Mouse (Mus musculus) midbrain, embryonic 14.5 days (tissue): ENCODE data around the gene Supv3l1. TPM values are rescaled to one million over a fixed set of nuclear protein-coding genes. Genes with fewer than 3 reads are reported as not detected.
A peak's percentile ranks its signal among the peaks of the same experiment; 100 is the strongest.

Source experiments
- ATAC-seq: fragments of 200-750 bp; cut with Nextera tagmentation; 2 replicates; pipeline ENCODE4 v1.8.0; 2017; ENCODE audit warnings: moderate number of reproducible peaks, moderate library complexity; ENCODE audit not compliant: low FRiP score, low TSS enrichment
- DNase-seq: peaks from one replicate; pipeline ENCODE4 v3.0.0-alpha.2; 2015
- H3K27ac ChIP-seq: fragments of 300-500 bp; sonication (generic); replicated peaks from 2 replicates; pipeline ENCODE4 v1.5.1; 2014; ENCODE audit warnings: mild to moderate bottlenecking, low read depth, low read length, moderate library complexity
- H3K27me3 ChIP-seq: fragments of 300-500 bp; sonication (generic); 2 replicates; pipeline ENCODE4 v1.6.1; 2014; ENCODE audit warnings: low read length, control low read depth, mixed read lengths; ENCODE audit not compliant: control insufficient read depth, insufficient read depth
- H3K36me3 ChIP-seq: fragments of 300-500 bp; sonication (generic); 2 replicates; pipeline ENCODE4 v1.6.1; 2014; ENCODE audit warnings: low read length, control low read depth; ENCODE audit not compliant: control insufficient read depth, insufficient read depth
- H3K4me1 ChIP-seq: fragments of 300-500 bp; sonication (generic); 2 replicates; pipeline ENCODE4 v1.6.1; 2014; ENCODE audit warnings: mild to moderate bottlenecking, antibody characterized with exemption, low read length, control low read depth; ENCODE audit not compliant: control insufficient read depth, insufficient read depth
- H3K4me2 ChIP-seq: fragments of 300-500 bp; sonication (generic); 2 replicates; pipeline ENCODE4 v1.6.1; 2014; ENCODE audit warnings: mild to moderate bottlenecking, low read length, moderate library complexity
- H3K4me3 ChIP-seq: fragments of 300-500 bp; sonication (generic); replicated peaks from 2 replicates; pipeline ENCODE4 v1.5.1; 2014; ENCODE audit warnings: low read depth, low read length
- H3K9ac ChIP-seq: fragments of 300-500 bp; sonication (generic); replicated peaks from 2 replicates; pipeline ENCODE4 v1.6.1; 2014; ENCODE audit warnings: mild to moderate bottlenecking, low read length, moderate library complexity
- H3K9me3 ChIP-seq: fragments of 300-500 bp; sonication (generic); 2 replicates; pipeline ENCODE4 v1.6.1; 2016; ENCODE audit warnings: low read length, control low read depth, mixed read lengths; ENCODE audit not compliant: control insufficient read depth
- WGBS: fragments of 180-500 bp; shearing (Covaris S2); extraction: QIAGEN DNeasy Blood & Tissue Kit; methylation state at CpG from one replicate; pipeline ENCODE4 v1.1.7; 2014; 5-methylcytosine and 5-hydroxymethylcytosine counted together
- polyA plus RNA-seq: library from polyadenylated mRNA; unstranded; fragments of >200 nt; fragmentation: Nextera tagmentation; extraction: Ambion mirVana; gene quantifications from 2 replicates; pipeline ENCODE4 v1.2.1, GENCODE M21; 2014

Gene Supv3l1
- polyA plus RNA-seq, 1 experiment from 2014 or later = 24.5 TPM

GRCm38 (mm10) chr10:62421127-62421526 is 28.4 kb downstream of the Supv3l1 start:
- 84% methylated on average over 3 of the region's 3 CpGs for WGBS
- Histone ChIP-seq H3K27me3 (no peaks in the 10 kb centered on the region), H3K36me3 (no peaks in the 10 kb centered on the region), H3K4me1 (no peaks in the 10 kb centered on the region), H3K27ac (no peak overlapping the region), H3K4me2 (no peak overlapping the region), H3K9me3 (no peaks in the 10 kb centered on the region), H3K9ac (no peak overlapping the region), H3K4me3 (no peak overlapping the region)
- DNase-seq (no peak), ATAC-seq (no peak)

- Histone ChIP-seq H3K27me3 (no peaks in the 10 kb centered on the region), H3K9ac (no peak overlapping the region), H3K4me2 (no peak overlapping the region), H3K36me3 (no peaks in the 10 kb centered on the region), H3K4me1 (no peaks in the 10 kb centered on the region), H3K4me3 (no peak overlapping the region), H3K27ac (no peak overlapping the region), H3K9me3 (no peaks in the 10 kb centered on the region)
- ATAC-seq (no peak), DNase-seq (no peak)
- 73% methylated on average over 6 of the region's 6 CpGs for WGBS
These were observed 29.1 kb downstream of the Supv3l1 start for GRCm38 (mm10) chr10:62420399-62420798.

GRCm38 (mm10) chr10:62419422-62419821 is 30.1 kb downstream of the Supv3l1 start:
- 88% methylated on average over 5 of the region's 5 CpGs for WGBS
- DNase-seq = no peak

GRCm38 (mm10) chr10:62418831-62419356 is 30.6 kb downstream of the Supv3l1 start:
- H3K27ac ChIP-seq = no peak overlapping the region
- no peak overlapping the region for H3K9ac ChIP-seq
- no peak for ATAC-seq
- H3K4me1 ChIP-seq = no peaks in the 10 kb centered on the region
- no peak for DNase-seq
- no peak overlapping the region for H3K4me3 ChIP-seq
- 65% methylated on average over 7 of the region's 7 CpGs for WGBS
- H3K4me2 ChIP-seq = no peak overlapping the region
- no peaks in the 10 kb centered on the region for H3K27me3 ChIP-seq
- no peaks in the 10 kb centered on the region for H3K9me3 ChIP-seq
- H3K36me3 ChIP-seq = no peaks in the 10 kb centered on the region

More at GRCm38 (mm10) chr10:62419422-62419821, 30.1 kb downstream of the Supv3l1 start:
- Histone ChIP-seq H3K36me3 (no peaks in the 10 kb centered on the region), H3K27me3 (no peaks in the 10 kb centered on the region), H3K9ac (no peak overlapping the region), H3K4me2 (no peak overlapping the region), H3K9me3 (no peaks in the 10 kb centered on the region), H3K27ac (no peak overlapping the region), H3K4me1 (no peaks in the 10 kb centered on the region), H3K4me3 (no peak overlapping the region)
- ATAC-seq = no peak

- H3K4me1 ChIP-seq = no peaks in the 10 kb centered on the region
- WGBS = 58% methylated on average over 4 of the region's 4 CpGs
- ATAC-seq = no peak
These were observed 35.9 kb downstream of the Supv3l1 start for GRCm38 (mm10) chr10:62413606-62413982.

GRCm38 (mm10) chr10:62412906-62413605 is 36.5 kb downstream of the Supv3l1 start:
- no peaks in the 10 kb centered on the region for H3K4me1 ChIP-seq
- ATAC-seq = no peak
- H3K4me3 ChIP-seq = no peak overlapping the region
- no peak overlapping the region for H3K4me2 ChIP-seq
- no peak overlapping the region for H3K9ac ChIP-seq
- DNase-seq = no peak
- H3K27ac ChIP-seq = no peak overlapping the region
- H3K27me3 ChIP-seq = no peaks in the 10 kb centered on the region
- no peaks in the 10 kb centered on the region for H3K36me3 ChIP-seq
- no peaks in the 10 kb centered on the region for H3K9me3 ChIP-seq
- 43% methylated on average over 8 of the region's 8 CpGs for WGBS

More at GRCm38 (mm10) chr10:62413606-62413982, 35.9 kb downstream of the Supv3l1 start:
- Histone ChIP-seq H3K36me3 (no peaks in the 10 kb centered on the region), H3K4me2 (no peak overlapping the region), H3K9ac (no peak overlapping the region), H3K4me3 (no peak overlapping the region), H3K9me3 (no peaks in the 10 kb centered on the region), H3K27me3 (no peaks in the 10 kb centered on the region), H3K27ac (no peak overlapping the region)
- no peak for DNase-seq

GRCm38 (mm10) chr10:62411431-62412410 is 37.8 kb downstream of the Supv3l1 start:
- Histone ChIP-seq H3K9ac (no peak overlapping the region), H3K27ac (no peak overlapping the region), H3K4me3 (no peak overlapping the region), H3K4me2 (no peak overlapping the region), H3K4me1 (no peaks in the 10 kb centered on the region), H3K9me3 (no peaks in the 10 kb centered on the region), H3K36me3 (no peaks in the 10 kb centered on the region), H3K27me3 (no peaks in the 10 kb centered on the region)
- WGBS = 69% methylated on average over 19 of the region's 19 CpGs
- DNase-seq (no peak), ATAC-seq (no peak)

GRCm38 (mm10) chr10:62410943-62411342 is 38.6 kb downstream of the Supv3l1 start:
- no peak overlapping the region for H3K27ac ChIP-seq
- WGBS = 7% methylated on average over 5 of the region's 5 CpGs
- DNase-seq (peak; percentile 83), ATAC-seq (peak; percentile 53; the same call in 1 of the 2 replicates)
- no peak overlapping the region; the same call in 1 of the 2 replicates for H3K9ac ChIP-seq
- no peaks in the 10 kb centered on the region for H3K9me3 ChIP-seq
- H3K36me3 ChIP-seq = no peaks in the 10 kb centered on the region
- no peaks in the 10 kb centered on the region for H3K4me1 ChIP-seq
- H3K4me2 ChIP-seq = no peak overlapping the region
- H3K4me3 ChIP-seq = no peak overlapping the region
- no peaks in the 10 kb centered on the region for H3K27me3 ChIP-seq
